Mouse (Mus musculus): Measurements from ENCODE around the gene Prr7.

Prr7 gene

DNA sequence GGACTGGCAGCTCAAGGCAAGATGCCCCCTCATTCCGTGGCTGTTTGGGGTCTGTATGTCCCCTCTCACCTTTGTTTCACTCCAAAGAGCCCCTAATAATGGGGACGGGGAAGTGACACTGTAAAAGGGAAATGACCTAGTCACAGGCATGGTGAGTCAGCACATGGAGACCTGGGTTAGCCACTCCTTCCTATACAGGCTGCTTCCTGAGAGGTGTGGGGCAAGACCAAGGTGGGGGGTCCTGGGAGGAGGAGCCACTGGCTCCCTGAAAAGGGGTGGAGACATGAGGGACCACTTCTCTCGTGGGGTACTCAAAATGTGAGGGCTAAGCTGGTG, 46.2 kb downstream of the Prr7 start:
- no peak for DNase-seq

DNA sequence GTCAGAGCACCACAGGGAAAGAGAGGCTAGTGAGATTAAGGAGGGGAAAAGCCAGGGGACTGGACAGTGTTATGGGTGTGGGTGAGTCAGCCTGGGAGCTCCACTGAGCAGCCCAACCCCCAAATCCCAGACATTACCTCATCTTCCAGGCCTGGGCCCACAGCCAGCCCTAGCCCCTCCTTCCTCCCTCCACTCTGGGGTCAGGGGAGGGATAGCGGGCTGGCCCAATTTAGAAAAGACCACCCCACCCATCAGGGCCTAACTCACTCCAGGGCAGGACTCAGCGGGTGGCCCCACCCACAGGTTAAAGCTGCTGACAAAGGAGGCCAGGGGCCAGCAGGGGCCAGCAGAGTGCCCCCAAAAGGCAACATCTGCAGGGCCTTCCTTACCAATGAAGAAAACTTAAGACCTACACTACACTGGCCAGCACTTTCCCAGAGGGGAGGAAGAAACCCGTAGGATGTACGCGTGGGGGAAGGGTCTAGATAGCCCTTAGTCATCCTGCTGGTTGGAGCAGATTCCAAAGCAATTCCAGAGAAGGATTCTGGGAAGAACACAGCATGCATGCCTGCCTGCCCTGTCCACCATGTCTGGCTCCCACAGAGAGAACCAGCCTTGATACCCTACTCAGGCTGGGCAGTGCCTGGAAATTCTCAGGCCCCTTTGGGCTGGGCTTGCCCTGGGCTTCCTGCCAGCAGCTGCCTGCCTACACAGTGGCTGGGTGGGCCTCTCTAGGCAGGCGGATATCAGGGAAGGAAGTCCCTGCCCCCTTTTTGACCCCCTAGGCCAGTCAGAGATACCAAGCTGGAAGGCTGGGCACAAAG, 46.8 kb downstream of the Prr7 start:
- no peak for DNase-seq

DNA sequence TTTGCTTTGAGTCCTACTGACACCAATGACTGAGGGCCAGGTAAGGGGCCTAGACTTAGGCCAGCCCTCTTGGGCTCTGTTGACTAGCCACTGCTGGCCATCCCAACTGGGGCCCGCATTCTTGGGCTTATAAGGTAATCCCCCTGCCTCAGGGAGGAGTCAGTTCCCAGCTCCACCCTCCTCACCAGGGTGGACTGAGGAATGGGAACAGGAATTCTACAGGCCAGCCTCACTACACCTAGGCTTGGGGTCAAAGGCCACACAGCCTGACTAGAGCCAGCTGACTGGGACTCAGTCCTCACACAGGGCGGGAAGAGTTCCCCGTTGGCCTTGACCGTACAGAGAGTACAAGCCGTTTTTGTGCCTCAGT, 47.4 kb downstream of the Prr7 start:
- no peak for DNase-seq

DNA sequence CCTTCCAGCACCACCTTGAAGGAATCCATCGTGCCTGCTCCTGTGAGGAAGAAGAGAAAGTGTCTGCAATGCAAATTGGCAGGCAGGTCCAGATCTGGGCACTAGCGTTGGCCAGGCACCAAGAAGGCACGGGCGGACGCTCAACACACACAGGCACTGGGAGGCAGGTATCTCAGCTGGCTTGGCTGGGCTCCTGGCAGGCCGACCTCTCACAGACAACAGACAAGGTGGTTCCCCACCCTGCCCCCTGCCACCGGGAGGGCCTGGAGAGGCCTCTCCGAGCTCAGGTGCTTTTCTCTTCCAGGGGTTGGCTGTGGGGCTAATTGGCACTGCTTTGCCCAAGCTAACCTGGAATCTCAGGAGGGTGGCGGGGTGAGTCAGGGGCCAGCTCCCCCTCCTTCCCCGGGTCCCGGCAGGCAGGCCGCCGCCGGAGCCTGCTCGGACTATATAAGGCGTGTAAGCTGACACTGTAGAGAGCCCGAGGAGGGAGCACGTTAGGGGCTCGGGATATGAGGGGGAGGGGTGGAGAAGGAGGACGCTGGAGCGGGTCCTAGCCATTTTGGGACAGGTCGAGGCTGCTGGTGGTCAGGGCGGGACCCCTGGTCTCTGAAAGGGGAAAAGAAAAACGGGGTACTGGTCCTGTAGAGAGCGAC, 48.4 kb downstream of the Prr7 start:
- peak; percentile 23 to 35 for DNase-seq

DNA sequence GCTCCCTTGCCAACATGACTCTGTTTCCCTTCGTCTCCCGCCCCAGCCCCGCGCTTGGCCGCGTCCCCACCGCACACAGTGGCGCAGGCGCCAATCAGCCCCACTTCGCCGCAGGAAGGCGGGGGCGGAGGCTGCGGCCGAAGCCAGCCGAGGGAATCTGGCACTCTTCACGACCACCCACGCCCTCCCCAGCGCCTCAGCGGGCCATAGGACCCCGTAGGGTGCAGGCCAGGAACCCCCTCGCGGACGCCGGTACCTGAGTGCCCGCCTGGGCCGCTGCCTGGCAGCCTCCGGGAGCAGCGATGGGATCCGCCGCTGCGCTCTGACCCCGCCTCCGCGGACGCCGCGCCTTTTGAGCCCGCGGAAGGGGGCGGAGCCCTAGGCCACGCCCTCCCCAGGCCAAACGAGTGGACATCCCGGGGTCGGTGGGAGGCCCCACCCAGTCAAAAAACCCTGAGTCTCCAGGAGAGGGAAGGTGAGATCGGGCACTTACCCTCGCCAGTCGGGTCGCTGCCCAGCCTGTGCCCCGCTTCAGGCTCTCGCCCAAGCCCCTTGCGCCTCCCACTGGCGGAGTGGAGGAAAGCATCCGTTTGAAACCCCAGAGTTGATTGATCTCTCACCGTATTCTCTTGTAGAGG, 49.2 kb downstream of the Prr7 start, which contains the start of gene Pdlim7:
Gene Pdlim7, minus strand, starts transcription at position 566 of the 638 bp plus-strand sequence.
- peak; percentile 82 to 86 for DNase-seq

DNA sequence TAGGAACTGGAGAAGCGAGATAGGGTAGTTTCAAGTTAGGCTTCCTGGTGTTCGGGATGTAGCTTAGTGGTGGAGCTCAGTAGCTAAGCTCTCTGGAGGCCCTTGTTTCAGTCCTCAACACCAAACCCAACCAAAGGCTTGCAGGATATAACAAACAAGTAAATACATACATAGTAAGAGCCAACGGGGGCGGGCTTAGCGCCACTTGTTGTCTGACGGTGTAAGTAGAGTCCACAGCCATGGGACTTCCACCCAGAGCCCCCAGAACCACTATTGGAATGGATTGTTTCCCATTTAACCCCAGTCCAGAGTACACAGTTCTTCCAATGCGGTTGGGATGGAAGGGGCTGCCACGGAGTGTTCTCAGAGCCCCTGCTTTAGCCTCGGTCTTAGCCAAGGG, 49.8 kb downstream of the Prr7 start:
- no peak for DNase-seq

DNA sequence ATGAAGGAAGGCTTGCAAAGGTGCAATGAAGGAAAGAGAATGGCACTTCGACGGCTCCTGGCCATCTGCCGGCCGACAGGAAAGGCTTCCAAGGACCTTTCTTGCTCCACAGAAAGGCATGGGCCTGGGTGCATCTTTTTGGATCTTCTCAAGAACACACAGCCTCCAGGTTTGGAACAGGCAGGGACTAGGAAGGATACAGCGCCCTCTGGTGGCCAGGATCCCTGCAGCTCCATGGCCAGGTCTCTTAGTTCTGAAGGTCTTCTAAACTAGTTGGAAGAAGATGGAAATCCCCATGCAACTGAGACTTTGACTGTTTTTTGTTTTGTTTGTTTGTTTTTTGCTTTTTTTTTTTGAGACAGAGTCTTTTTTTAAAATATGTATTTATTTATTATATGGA, 52.9 kb downstream of the Prr7 start:
- peak; percentile 75 to 82 for DNase-seq

DNA sequence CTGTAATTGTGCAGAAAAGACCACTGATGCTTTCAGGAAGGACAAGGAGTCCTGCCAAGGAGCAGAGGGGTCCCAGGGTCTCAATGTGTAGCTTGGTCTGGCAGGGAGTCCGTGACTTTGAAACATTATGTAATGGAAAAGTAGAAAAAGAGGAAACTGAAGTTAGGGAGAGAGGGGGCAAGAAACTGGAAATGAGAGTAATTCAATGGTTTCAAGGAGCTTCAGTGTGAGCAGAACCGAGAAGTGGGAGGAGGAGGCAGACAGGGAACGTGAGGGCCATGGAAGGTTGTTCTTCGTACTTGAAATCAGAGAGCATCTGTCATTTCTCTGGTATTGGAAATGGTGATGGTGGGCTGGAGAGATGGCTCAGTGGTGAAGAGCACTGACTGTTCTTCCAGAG, 55.5 kb downstream of the Prr7 start:
- DNase-seq = no peak

DNA sequence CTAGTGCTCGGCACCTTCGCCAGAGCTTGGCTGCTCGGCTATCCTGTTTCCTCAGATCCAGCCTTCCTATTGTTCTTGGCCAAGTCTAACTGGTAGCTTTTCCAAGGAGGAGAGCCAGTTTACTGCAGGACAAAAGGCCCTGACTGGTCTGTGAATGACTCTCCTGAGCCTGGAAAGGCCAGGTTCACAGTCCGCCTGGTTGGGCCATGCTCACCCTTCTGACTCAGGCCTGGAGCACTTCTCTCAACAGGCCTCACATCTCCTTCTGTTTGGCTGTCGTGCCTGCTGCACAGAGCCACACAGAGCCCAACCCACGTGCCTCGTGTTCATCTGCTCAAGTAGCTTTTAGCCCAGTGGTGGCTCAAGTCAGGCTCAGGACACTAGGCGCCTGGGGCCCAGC, 58.7 kb downstream of the Prr7 start:
- DNase-seq = no peak

Data from thymus, postnatal 36 days (tissue).